Mouse (Mus musculus) forebrain, embryonic 16.5 days (tissue): ENCODE data around the gene Mrps18a. TPM values are rescaled to one million over a fixed set of nuclear protein-coding genes. Genes with fewer than 3 reads are reported as not detected.

Experiments
- ATAC-seq: fragments of 200-750 bp; cut with Nextera tagmentation; 2 replicates; pipeline ENCODE4 v1.8.0; 2017; ENCODE audit warnings: mild to moderate bottlenecking, moderate library complexity
- H3K27ac ChIP-seq: fragments of 300-500 bp; sonication (generic); 2 replicates; pipeline ENCODE4 v1.5.1; 2014; ENCODE audit warnings: low read length, control low read depth
- H3K27me3 ChIP-seq: fragments of 300-500 bp; sonication (generic); replicated peaks from 2 replicates; pipeline ENCODE4 v1.6.1; 2014; ENCODE audit warnings: low read length; ENCODE audit not compliant: control insufficient read depth, insufficient read depth
- H3K36me3 ChIP-seq: fragments of 300-500 bp; sonication (generic); 2 replicates; pipeline ENCODE4 v1.6.1; 2014; ENCODE audit not compliant: control insufficient read depth, insufficient read depth
- H3K4me1 ChIP-seq: fragments of 300-500 bp; sonication (generic); replicated peaks from 2 replicates; pipeline ENCODE4 v1.6.1; 2014; ENCODE audit warnings: low read length; ENCODE audit not compliant: control insufficient read depth, insufficient read depth
- H3K4me2 ChIP-seq: fragments of 300-500 bp; sonication (generic); 2 replicates; pipeline ENCODE4 v1.6.1; 2014; ENCODE audit warnings: mild to moderate bottlenecking, low read length, control low read depth
- H3K4me3 ChIP-seq: fragments of 300-500 bp; sonication (generic); replicated peaks from 2 replicates; pipeline ENCODE4 v1.5.1; 2014; ENCODE audit warnings: mild to moderate bottlenecking, low read length, control low read depth
- H3K9ac ChIP-seq: fragments of 300-500 bp; sonication (generic); replicated peaks from 2 replicates; pipeline ENCODE4 v1.6.1; 2014; ENCODE audit warnings: low read depth, low read length, control low read depth
- H3K9me3 ChIP-seq: fragments of 300-500 bp; sonication (generic); 2 replicates; pipeline ENCODE4 v1.6.1; 2016; ENCODE audit warnings: low read length; ENCODE audit not compliant: control insufficient read depth
- WGBS: fragments of 180-500 bp; shearing (Covaris S2); extraction: QIAGEN DNeasy Blood & Tissue Kit; methylation state at CpG from one replicate; pipeline ENCODE4 v1.1.7; 2014; 5-methylcytosine and 5-hydroxymethylcytosine counted together
- polyA plus RNA-seq: library from polyadenylated mRNA; unstranded; fragments of >200 nt; fragmentation: Nextera tagmentation; extraction: Ambion mirVana; gene quantifications from 2 replicates; pipeline ENCODE4 v1.2.1, GENCODE M21; 2015

Mrps18a gene
- polyA plus RNA-seq, 1 experiment from 2014 or later: 137 TPM

GRCm38 (mm10) chr17:46086341-46086870, 24.4 kb upstream of the Mrps18a start:
- H3K9ac ChIP-seq: no peak overlapping the region
- no peak for ATAC-seq
- WGBS: 56% methylated on average over 17 of the region's 17 CpGs

DNA sequence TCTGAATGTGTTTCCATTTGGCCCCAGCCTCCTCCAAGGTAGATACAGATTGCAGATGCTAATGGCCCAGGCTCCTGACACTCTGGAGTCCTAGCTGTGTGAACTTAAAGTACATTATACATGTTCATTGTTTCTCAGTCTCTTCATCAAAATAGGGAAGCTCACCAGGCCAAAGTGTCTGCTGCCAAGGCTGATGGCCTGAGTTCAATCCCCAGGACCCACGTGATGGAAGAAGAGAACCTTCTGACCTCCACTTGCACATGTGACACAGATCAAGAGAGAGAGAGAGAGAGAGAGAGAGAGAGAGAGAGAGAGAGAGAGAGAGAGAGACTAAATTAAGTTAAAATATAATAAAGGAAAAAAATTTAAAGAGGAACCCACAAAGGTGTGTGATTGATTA, 19.4 kb upstream of the Mrps18a start:
- Histone ChIP-seq H3K4me2 (no peak overlapping the region), H3K27ac (no peak overlapping the region), H3K9me3 (no peaks in the 10 kb centered on the region), H3K27me3 (peaks cover 3% of the 10 kb centered on the region; the same call in 1 of the 2 replicates), H3K9ac (no peak overlapping the region), H3K4me1 (no peaks in the 10 kb centered on the region), H3K36me3 (no peaks in the 10 kb centered on the region), H3K4me3 (no peak overlapping the region)
- ATAC-seq: no peak
- 83% methylated on average over 1 of the region's 1 CpGs for WGBS

More at GRCm38 (mm10) chr17:46086341-46086870, 24.4 kb upstream of the Mrps18a start:
- Histone ChIP-seq H3K36me3 (no peaks in the 10 kb centered on the region), H3K27me3 (no peaks in the 10 kb centered on the region), H3K4me1 (peaks cover 16% of the 10 kb centered on the region), H3K4me3 (no peak overlapping the region), H3K9me3 (no peaks in the 10 kb centered on the region), H3K4me2 (no peak overlapping the region), H3K27ac (no peak overlapping the region)

- no peak overlapping the region for H3K9ac ChIP-seq
- ATAC-seq: no peak
- H3K27me3 ChIP-seq: peaks cover 4% of the 10 kb centered on the region; the same call in 1 of the 2 replicates
- no peak overlapping the region for H3K27ac ChIP-seq
- no peak overlapping the region for H3K4me3 ChIP-seq
- WGBS: 84% methylated on average over 14 of the region's 14 CpGs
- no peak overlapping the region for H3K4me2 ChIP-seq
- H3K9me3 ChIP-seq: no peaks in the 10 kb centered on the region
- H3K4me1 ChIP-seq: no peaks in the 10 kb centered on the region
- no peaks in the 10 kb centered on the region for H3K36me3 ChIP-seq
These were observed 18.9 kb upstream of the Mrps18a start for GRCm38 (mm10) chr17:46091899-46092298.

DNA sequence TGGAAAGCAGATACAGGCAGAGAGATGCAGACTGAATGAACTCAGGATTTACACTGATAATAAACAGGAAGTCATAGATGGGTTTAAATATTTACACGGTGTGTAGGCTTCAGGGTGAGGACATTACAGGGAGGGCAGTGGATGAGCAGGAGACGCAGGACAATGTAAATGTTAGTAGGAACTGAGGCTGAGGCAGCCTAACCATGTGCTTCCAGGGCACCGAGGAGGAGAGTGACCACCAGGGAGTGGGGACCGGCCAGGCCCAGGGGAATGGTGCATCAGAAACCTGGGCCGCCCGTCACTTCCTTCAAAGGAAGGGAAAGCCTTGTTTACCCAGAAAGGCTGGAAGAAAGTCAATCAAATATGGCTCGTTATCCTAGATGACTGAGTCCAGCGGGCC, 12.3 kb upstream of the Mrps18a start:
- Histone ChIP-seq H3K4me3 (no peak overlapping the region), H3K4me2 (no peak overlapping the region), H3K27me3 (peaks cover 4% of the 10 kb centered on the region; the same call in 1 of the 2 replicates), H3K4me1 (no peaks in the 10 kb centered on the region), H3K36me3 (no peaks in the 10 kb centered on the region), H3K9me3 (no peaks in the 10 kb centered on the region), H3K9ac (no peak overlapping the region), H3K27ac (no peak overlapping the region)
- ATAC-seq: no peak
- WGBS: 72% methylated on average over 8 of the region's 8 CpGs

- ATAC-seq: no peak
- 93% methylated on average over 9 of the region's 9 CpGs for WGBS
- H3K4me1 ChIP-seq: no peaks in the 10 kb centered on the region
These were observed 8.9 kb upstream of the Mrps18a start for GRCm38 (mm10) chr17:46101906-46102305.

GRCm38 (mm10) chr17:46102608-46103159, 8.1 kb upstream of the Mrps18a start:
- no peak overlapping the region for H3K27ac ChIP-seq
- no peaks in the 10 kb centered on the region for H3K4me1 ChIP-seq
- no peak overlapping the region for H3K4me3 ChIP-seq
- no peak overlapping the region for H3K4me2 ChIP-seq
- no peaks in the 10 kb centered on the region for H3K36me3 ChIP-seq
- H3K27me3 ChIP-seq: no peaks in the 10 kb centered on the region
- no peak overlapping the region for H3K9ac ChIP-seq
- no peaks in the 10 kb centered on the region for H3K9me3 ChIP-seq
- ATAC-seq: no peak
- 46% methylated on average over 8 of the region's 8 CpGs for WGBS

More at GRCm38 (mm10) chr17:46101906-46102305, 8.9 kb upstream of the Mrps18a start:
- Histone ChIP-seq H3K4me2 (no peak overlapping the region), H3K9ac (no peak overlapping the region), H3K36me3 (no peaks in the 10 kb centered on the region), H3K27me3 (no peaks in the 10 kb centered on the region), H3K4me3 (no peak overlapping the region), H3K9me3 (no peaks in the 10 kb centered on the region), H3K27ac (no peak overlapping the region)

- Histone ChIP-seq H3K36me3 (no peaks in the 10 kb centered on the region), H3K4me1 (no peaks in the 10 kb centered on the region), H3K27ac (no peak overlapping the region), H3K27me3 (peaks cover 3% of the 10 kb centered on the region; the same call in 1 of the 2 replicates), H3K4me2 (no peak overlapping the region), H3K4me3 (no peak overlapping the region), H3K9me3 (no peaks in the 10 kb centered on the region), H3K9ac (no peak overlapping the region)
- ATAC-seq: no peak
- 57% methylated on average over 12 of the region's 12 CpGs for WGBS
These were observed 6.3 kb upstream of the Mrps18a start for GRCm38 (mm10) chr17:46104487-46104886.

GRCm38 (mm10) chr17:46108286-46108685, 2.5 kb upstream of the Mrps18a start:
- no peak overlapping the region for H3K27ac ChIP-seq

DNA sequence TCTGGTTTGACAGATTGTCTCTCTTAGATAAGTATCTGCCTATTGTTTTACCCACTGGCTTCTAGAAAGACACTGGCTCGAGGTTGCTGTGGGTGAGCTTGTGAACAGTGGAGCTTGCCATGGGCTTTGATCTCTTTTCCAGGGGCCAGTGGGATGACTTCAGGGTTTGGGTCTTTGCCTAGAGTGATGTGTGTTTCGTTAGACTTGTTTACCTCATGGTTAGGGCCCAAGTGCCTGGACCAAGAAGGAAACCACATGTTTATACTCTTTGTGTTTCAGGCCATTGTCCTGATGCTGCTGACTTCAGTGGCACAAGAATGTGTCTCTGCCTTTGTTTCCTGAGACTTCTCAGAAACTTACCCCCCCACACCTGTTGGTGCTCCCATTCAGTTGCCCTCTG, 4.7 kb downstream of the Mrps18a start:
- Histone ChIP-seq H3K36me3 (peaks cover 5% of the 10 kb centered on the region; the same call in 1 of the 2 replicates), H3K9me3 (no peaks in the 10 kb centered on the region), H3K27ac (no peak overlapping the region), H3K4me3 (no peak overlapping the region), H3K4me1 (peaks cover 10% of the 10 kb centered on the region), H3K9ac (no peak overlapping the region), H3K4me2 (no peak overlapping the region), H3K27me3 (no peaks in the 10 kb centered on the region)
- 68% methylated on average over 2 of the region's 2 CpGs for WGBS
- ATAC-seq: no peak

More at GRCm38 (mm10) chr17:46108286-46108685, 2.5 kb upstream of the Mrps18a start:
- no peak for ATAC-seq
- no peak overlapping the region for H3K4me2 ChIP-seq
- WGBS: 75% methylated on average over 4 of the region's 4 CpGs
- H3K9ac ChIP-seq: no peak overlapping the region
- peaks cover 4% of the 10 kb centered on the region; the same call in 1 of the 2 replicates for H3K27me3 ChIP-seq
- H3K9me3 ChIP-seq: no peaks in the 10 kb centered on the region
- no peaks in the 10 kb centered on the region for H3K36me3 ChIP-seq
- H3K4me3 ChIP-seq: no peak overlapping the region
- peaks cover 10% of the 10 kb centered on the region for H3K4me1 ChIP-seq
